Mouse (Mus musculus) spleen, adult 2 months (tissue): ENCODE measurements around the gene Stkld1. TPM values are rescaled to one million over a fixed set of nuclear protein-coding genes. Genes with fewer than 3 reads are reported as not detected.
"Not testable (repeated sequence)": the region's sequence is repeated elsewhere in the genome, so short reads cannot be mapped to it uniquely, and the experiment has no call there.

Experiments used
- DNase-seq, 2 experiments: peaks; one replicate each; pipeline versions ENCODE4 v3.0.0 to v3.0.0-alpha.2; 2012 to 2021; ENCODE audit warnings: low spot score in 2 of 2, low read depth in 1 of 2
- H3K27ac ChIP-seq: fragments of 200-500 bp; 2 replicates; pipeline ENCODE4 v1.5.1; 2012; ENCODE audit warnings: low read length, inconsistent platforms; ENCODE audit not compliant: insufficient read depth
- H3K27me3 ChIP-seq: fragments of 200-500 bp; 2 replicates; pipeline ENCODE4 v1.6.1; 2012; ENCODE audit warnings: mild to moderate bottlenecking, moderate library complexity, low read length, inconsistent platforms; ENCODE audit not compliant: control insufficient read depth, insufficient read depth
- H3K36me3 ChIP-seq: fragments of 200-500 bp; 2 replicates; pipeline ENCODE4 v1.6.1; 2012; ENCODE audit warnings: mild to moderate bottlenecking, low read length, inconsistent platforms; ENCODE audit not compliant: control insufficient read depth, insufficient read depth
- H3K4me1 ChIP-seq: fragments of 200-500 bp; 2 replicates; pipeline ENCODE4 v1.6.1; 2011; ENCODE audit warnings: inconsistent platforms; ENCODE audit not compliant: control insufficient read depth, insufficient read depth, insufficient read length
- H3K4me3 ChIP-seq: fragments of 200-500 bp; 2 replicates; pipeline ENCODE4 v1.5.1; 2011; ENCODE audit warnings: mild to moderate bottlenecking, inconsistent platforms; ENCODE audit not compliant: insufficient read depth, insufficient read length; ENCODE audit errors: extremely low read depth
- CTCF ChIP-seq: fragments of 200-500 bp; IDR thresholded peaks from 2 replicates; pipeline ENCODE4 v1.5.1; 2011; ENCODE audit warnings: mild to moderate bottlenecking, inconsistent platforms; ENCODE audit not compliant: insufficient read depth, insufficient read length, insufficient replicate concordance; ENCODE audit errors: extremely low read depth
- POLR2A ChIP-seq: fragments of 200-500 bp; IDR thresholded peaks from 2 replicates; pipeline ENCODE4 v1.6.1; 2011; ENCODE audit warnings: low read depth, low read length, inconsistent platforms
- WGBS: fragments of 180-500 bp; shearing (Covaris S2); methylation state at CpG from one replicate; pipeline ENCODE4 v1.1.7; 2018; 5-methylcytosine and 5-hydroxymethylcytosine counted together
- polyA plus RNA-seq: library from polyadenylated mRNA; depleted of rRNA; stranded (reverse); fragments of >200 nt; gene quantifications from 2 replicates; pipeline ENCODE4 v1.2.3, GENCODE M21; 2012; rRNA removed

Stkld1 gene
- 0.21 and 0.22 TPM in 2 replicates for polyA plus RNA-seq

GRCm38 (mm10) chr2:26933304-26934055, at the start of gene Stkld1, which contains the start of gene Surf4:
Gene Stkld1 (plus strand): TSS chr2:26934047.
Gene Surf4 (minus strand): TSS chr2:26933928.
- TF ChIP-seq CTCF (no peak), POLR2A (peak; percentile 90)
- peak within 1 kb of the TSS; percentile 96 for H3K27ac ChIP-seq
- H3K36me3 ChIP-seq: no peaks in the 10 kb centered on the region
- peak; percentile 92 to 95 for DNase-seq
- H3K27me3 ChIP-seq: no peaks in the 10 kb centered on the region
- H3K4me1 ChIP-seq: peaks cover 7% of the 10 kb centered on the region; the same call in 1 of the 2 replicates
- WGBS: 2% methylated on average over 64 of the region's 70 CpGs
- peak within 1 kb of the TSS; percentile 100 for H3K4me3 ChIP-seq

- not testable (repeated sequence) for H3K27me3 ChIP-seq, H3K4me3 ChIP-seq, H3K27ac ChIP-seq, H3K4me1 ChIP-seq, DNase-seq, H3K36me3 ChIP-seq
- 96% methylated on average over 2 of the region's 2 CpGs for WGBS
Observed at GRCm38 (mm10) chr2:26885541-26885940, 48.3 kb upstream of the Stkld1 start.

DNA sequence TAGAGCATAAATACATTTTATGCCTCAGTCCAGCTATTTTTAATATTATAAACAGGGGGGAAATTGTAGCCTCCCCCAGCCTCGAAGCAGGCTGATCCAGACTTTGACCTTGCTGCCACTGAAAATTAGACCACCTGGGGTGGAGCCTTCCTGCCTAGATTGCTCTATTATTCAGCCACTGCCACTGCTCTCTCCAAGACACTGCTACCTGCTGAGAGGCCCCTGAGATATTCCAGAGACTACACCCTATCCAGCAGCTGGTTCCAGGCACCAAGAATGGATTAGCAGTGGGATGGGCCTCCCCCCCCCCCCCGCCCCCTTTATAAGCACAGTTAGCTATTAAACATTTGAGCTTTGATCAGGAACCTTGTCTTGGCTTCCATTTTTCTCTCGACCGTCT, 47.7 kb upstream of the Stkld1 start:
- WGBS: 84% methylated on average over 4 of the region's 4 CpGs
- not testable (repeated sequence) for H3K36me3 ChIP-seq, H3K4me1 ChIP-seq, H3K27me3 ChIP-seq, H3K4me3 ChIP-seq, H3K27ac ChIP-seq, DNase-seq

DNA sequence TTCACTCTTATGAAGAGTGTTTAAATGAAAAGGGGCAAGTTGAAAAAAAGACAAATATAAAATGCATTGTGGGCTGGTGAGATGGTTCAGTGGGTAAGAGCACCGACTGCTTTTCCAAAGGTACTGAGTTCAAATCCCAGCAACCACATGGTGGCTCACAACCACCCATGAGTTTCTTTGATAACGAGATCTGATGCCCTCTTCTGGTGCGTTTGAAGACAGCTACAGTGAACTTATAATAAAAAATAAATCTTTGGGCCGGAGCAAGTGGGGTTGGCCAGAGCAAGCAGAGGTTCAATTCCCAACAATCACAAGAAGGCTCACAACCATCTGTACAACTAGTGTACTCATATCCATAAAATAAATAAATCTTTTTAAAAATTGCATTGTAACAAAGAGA, 37.9 kb upstream of the Stkld1 start:
- Histone ChIP-seq H3K36me3 (peaks cover 49% of the 10 kb centered on the region), H3K4me3 (no peak overlapping the region), H3K4me1 (no peaks in the 10 kb centered on the region), H3K27ac (no peak overlapping the region), H3K27me3 (no peaks in the 10 kb centered on the region)
- WGBS: 87% methylated on average over 4 of the region's 4 CpGs
- DNase-seq: no peak
- TF ChIP-seq CTCF (no peak), POLR2A (no peak)

DNA sequence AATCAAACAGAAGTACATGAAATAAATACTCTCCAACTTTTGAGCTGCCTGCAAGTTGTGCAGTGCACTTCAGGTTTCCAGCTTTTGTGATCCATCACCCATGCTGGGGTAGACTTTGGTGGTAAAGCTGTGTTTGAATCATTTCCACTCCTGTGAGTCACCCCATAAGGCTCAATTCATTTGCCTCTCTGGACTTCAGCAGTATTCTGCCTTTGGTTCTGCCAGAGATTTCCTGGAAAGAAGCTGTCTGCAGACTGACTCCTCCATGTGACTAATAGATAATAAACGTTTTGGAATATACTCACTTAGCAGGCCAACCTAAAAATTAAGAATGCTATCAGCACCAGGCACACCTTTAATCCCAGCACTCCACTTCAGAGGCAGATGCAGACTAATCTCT, 33.1 kb upstream of the Stkld1 start:
- Histone ChIP-seq H3K4me3 (no peak overlapping the region), H3K27me3 (no peaks in the 10 kb centered on the region), H3K27ac (no peak overlapping the region), H3K36me3 (peaks cover 23% of the 10 kb centered on the region), H3K4me1 (peaks cover 7% of the 10 kb centered on the region; the same call in 1 of the 2 replicates)
- TF ChIP-seq POLR2A: no peak
- TF ChIP-seq CTCF: no peak
- WGBS: 53% methylated on average over 1 of the region's 1 CpGs
- DNase-seq: no peak

GRCm38 (mm10) chr2:26901834-26902400, 31.9 kb upstream of the Stkld1 start:
- 4% methylated on average over 7 of the region's 7 CpGs for WGBS
- H3K4me3 ChIP-seq: peak overlapping the region; percentile 75; the same call in 1 of the 2 replicates
- H3K27ac ChIP-seq: no peak overlapping the region; the same call in 1 of the 2 replicates
- H3K36me3 ChIP-seq: peaks cover 22% of the 10 kb centered on the region
- TF ChIP-seq POLR2A: no peak
- no peak for TF ChIP-seq CTCF
- DNase-seq: no peak
- no peaks in the 10 kb centered on the region for H3K27me3 ChIP-seq
- peaks cover 7% of the 10 kb centered on the region; the same call in 1 of the 2 replicates for H3K4me1 ChIP-seq

DNA sequence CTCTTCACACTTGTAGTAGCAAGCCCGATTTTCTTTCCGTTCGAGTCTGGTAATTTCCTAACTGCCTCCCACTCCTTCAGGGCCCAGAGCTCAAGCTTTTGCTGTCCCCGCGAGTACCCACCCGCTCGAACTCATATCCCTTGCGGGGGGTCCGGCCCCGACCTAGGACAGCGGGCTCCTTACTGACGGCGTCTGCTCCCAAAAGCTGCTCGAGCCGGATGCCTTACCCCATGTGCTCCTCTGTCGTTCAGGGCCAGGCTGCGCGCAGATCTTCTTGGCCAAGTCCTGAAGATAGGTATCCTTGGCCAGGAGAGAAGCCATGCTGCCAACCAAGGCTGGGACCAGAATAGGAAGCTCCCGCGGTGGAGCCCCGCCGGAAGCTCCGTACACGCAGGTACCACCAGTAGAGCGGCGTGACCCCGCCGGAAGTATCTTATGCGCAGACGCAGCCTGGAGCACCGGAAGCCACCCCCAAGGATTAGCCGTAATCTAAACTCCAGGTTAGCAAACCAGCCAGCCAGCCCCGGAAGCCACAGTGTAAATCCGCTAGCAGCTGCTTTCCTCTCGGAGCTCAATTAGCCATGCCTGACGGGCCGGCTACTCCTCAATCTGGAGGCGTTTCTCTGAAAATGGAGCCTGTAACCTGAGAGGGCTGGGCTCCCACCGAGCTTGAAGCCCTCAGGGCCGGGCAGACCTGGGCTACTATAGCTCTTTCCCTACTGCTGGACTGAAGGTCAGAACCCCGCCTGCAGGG, 31.2 kb upstream of the Stkld1 start, which contains the start of gene Surf6:
Gene Surf6, minus strand, starts transcription at position 413 of the 754 bp plus-strand sequence.
- Histone ChIP-seq H3K27me3 (no peaks in the 10 kb centered on the region), H3K36me3 (peaks cover 19% of the 10 kb centered on the region), H3K4me3 (peak within 1 kb of the TSS; percentile 75), H3K4me1 (peaks cover 7% of the 10 kb centered on the region; the same call in 1 of the 2 replicates), H3K27ac (peak within 1 kb of the TSS; percentile 74)
- WGBS: under 1% methylated on average over 41 of the region's 41 CpGs
- TF ChIP-seq POLR2A (peak; percentile 22; the same call in 1 of the 2 replicates), CTCF (no peak)
- peak; percentile 88 to 97 for DNase-seq
